Mouse (Mus musculus): Measurements from ENCODE around the gene Dync2h1.

DNA sequence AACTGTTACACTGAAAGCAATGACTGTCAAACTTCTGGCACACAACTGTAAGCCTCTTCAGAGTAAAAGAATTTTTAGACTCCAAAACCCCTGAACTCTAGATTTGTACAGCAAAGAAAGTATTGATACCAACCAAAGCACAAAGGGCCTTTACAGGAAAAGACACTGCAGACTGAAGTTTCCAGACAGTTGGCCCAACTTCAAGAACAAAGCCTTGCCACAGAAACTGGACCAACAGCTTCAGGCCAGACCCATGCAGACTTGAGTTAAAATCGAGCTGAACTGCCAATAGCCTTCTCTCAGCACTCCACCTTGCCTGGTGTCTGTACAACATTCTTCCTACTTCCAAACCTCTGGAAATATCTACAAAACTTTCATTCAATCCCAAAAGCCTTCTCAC, 74.1 kb downstream of the Dync2h1 start:
- TF ChIP-seq CTCF (IDR thresholded peaks at IDR 0.05; ENCODE audit: borderline replicate concordance, extremely low read depth, insufficient read depth, insufficient read length): no peak
- TF ChIP-seq POLR2A (IDR thresholded peaks at IDR 0.05; ENCODE audit: borderline replicate concordance, extremely low read depth, insufficient read depth, insufficient read length, poor library complexity, severe bottlenecking): no peak
